1 mouse cellular context compared by ENCODE assay signal in the genomic region with DNA sequence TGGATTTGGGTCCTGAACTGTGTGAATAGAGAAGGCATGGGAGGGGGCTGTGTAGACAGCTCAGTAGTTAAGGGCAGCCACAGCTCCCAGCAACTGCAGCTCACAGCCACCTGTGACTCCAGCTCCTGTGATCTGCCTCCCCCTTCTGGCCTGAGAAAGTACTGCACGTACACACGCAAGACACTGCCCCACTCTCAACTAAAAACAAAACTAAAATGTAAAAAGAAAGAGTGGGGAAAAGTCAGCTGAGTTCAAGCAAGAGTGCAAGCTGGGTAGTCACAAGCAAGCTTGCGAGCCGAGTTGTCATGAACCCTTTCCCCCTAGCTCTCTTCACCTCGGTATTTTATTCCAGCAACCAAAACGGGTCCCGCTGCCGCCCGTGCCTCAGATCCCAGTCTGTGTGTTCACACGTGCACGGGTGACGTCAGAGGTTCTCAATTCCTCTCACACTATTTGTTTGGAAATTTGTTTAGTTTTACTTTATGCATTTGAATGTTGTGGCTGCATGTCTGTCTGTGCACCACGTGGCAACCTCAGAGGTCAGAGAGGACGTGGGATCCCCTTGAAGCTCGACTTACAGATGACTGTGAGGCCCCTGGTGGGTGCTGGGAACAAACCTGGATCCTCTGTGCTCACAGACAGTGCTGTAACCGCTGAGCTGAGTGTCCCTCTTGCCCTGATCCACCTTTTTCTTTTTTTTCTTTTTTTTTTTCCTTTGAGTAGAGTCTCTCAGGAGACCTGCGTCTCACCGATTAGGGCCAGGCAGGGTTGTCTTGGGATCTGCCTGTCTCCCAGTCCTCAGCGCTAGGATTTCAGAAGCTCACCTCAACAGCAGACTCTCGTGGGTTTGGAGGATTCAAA.
A peak's percentile ranks its signal among the peaks of the same experiment; 100 is the strongest.
TF ChIP-seq lines count a peak whose summit lies in the region.

No protein-coding gene starts in this region.

TF ChIP-seq in CH12.LX, 34 proteins besides CTCF, POLR2A, EP300 and RAD21 (continued from another document):
- TF ChIP-seq TBP (conservative IDR thresholded peaks at IDR 0.05; ENCODE audit: low read depth, low read length) (0 out of 2 replicates have a peak, but pooled peaks have one; percentile 19), ZMIZ1 (IDR thresholded peaks at IDR 0.05; ENCODE audit: low read depth, low read length) (no peak), JUND (conservative IDR thresholded peaks at IDR 0.05; ENCODE audit: low read depth, low read length) (peak; percentile 45; the same call in 1 of the 2 replicates), MEF2A (IDR thresholded peaks at IDR 0.05; ENCODE audit: borderline replicate concordance, low read depth, low read length) (peak; percentile 57), MAZ (IDR thresholded peaks at IDR 0.05; ENCODE audit: low read depth, low read length) (peak; percentile 39; the same call in 1 of the 2 replicates), E2F4 (IDR thresholded peaks at IDR 0.05; ENCODE audit: insufficient replicate concordance, low read depth, low read length) (no peak), TCF12 (IDR thresholded peaks at IDR 0.05; ENCODE audit: low read depth, low read length) (peak; percentile 40; the same call in 1 of the 2 replicates), IRF4 (IDR thresholded peaks at IDR 0.05; ENCODE audit: low read depth, low read length) (peak; percentile 82), CHD1 (IDR thresholded peaks at IDR 0.05; ENCODE audit: low read depth, low read length) (no peak), ELF1 (IDR thresholded peaks at IDR 0.05; ENCODE audit: low read depth, low read length) (0 out of 2 replicates have a peak, but pooled peaks have one; percentile 20), GABPA (IDR thresholded peaks at IDR 0.05; ENCODE audit: insufficient replicate concordance, low read depth, low read length) (no peak), JUN (IDR thresholded peaks at IDR 0.05; ENCODE audit: insufficient read depth, low read depth, low read length) (peak; percentile 50; the same call in 1 of the 2 replicates), BHLHE40 (IDR thresholded peaks at IDR 0.05; ENCODE audit: low read depth, low read length) (peak; percentile 98), NRF1 (IDR thresholded peaks at IDR 0.05; ENCODE audit: low read depth, low read length) (peak; percentile 44), ZC3H11A (IDR thresholded peaks at IDR 0.05; ENCODE audit: low read depth, low read length) (peak; percentile 50), USF1 (IDR thresholded peaks at IDR 0.05; ENCODE audit: low read depth, low read length) (peak; percentile 39), UBTF (IDR thresholded peaks at IDR 0.05; ENCODE audit: low read depth, low read length) (0 out of 2 replicates have a peak, but pooled peaks have one; percentile 46), USF2 (conservative IDR thresholded peaks at IDR 0.05; ENCODE audit: low read depth, low read length) (peak; percentile 33; the same call in 1 of the 2 replicates), NELFE (IDR thresholded peaks at IDR 0.05; ENCODE audit: low read depth, low read length) (peak; percentile 46; the same call in 1 of the 2 replicates), HCFC1 (IDR thresholded peaks at IDR 0.05; ENCODE audit: low read depth, low read length) (peak; percentile 5; the same call in 1 of the 2 replicates), MYC (IDR thresholded peaks at IDR 0.05; ENCODE audit: low read depth, low read length) (peak; percentile 90), MAX (IDR thresholded peaks at IDR 0.05; ENCODE audit: low read length) (peak; percentile 94), SIN3A (IDR thresholded peaks at IDR 0.05; ENCODE audit: low read length) (peak; percentile 81)
